Mouse (Mus musculus): ENCODE data around the gene 1700025C18Rik. TPM values are rescaled to one million over a fixed set of nuclear protein-coding genes. Genes with fewer than 3 reads are reported as not detected.

1700025C18Rik gene
- total and polyA plus RNA-seq, 3 experiments = not detected

- H3K27me3 ChIP-seq (ENCODE audit: control insufficient read depth in 1 of 2, insufficient read depth in 2 of 2, low read length in 2 of 2) = no peaks in the 10 kb centered on the region
- no peaks in the 10 kb centered on the region for H3K9me3 ChIP-seq (replicated peaks; ENCODE audit: insufficient read depth, low read length)
- H3K4me3 ChIP-seq (ENCODE audit: control insufficient read depth in 1 of 2, insufficient read depth in 1 of 2, low read depth in 2 of 2, low read length in 2 of 2) = no peak overlapping the region
- H3K27ac ChIP-seq (ENCODE audit: control insufficient read depth, low read depth, low read length) = no peak overlapping the region
- H3K9ac ChIP-seq (ENCODE audit: control insufficient read depth, low read depth, low read length, poor library complexity, severe bottlenecking) = no peak overlapping the region
- H3K4me1 ChIP-seq (ENCODE audit: control insufficient read depth in 1 of 2, insufficient read depth in 2 of 2, low read length in 2 of 2) = no peaks in the 10 kb centered on the region
- H3K79me2 ChIP-seq (ENCODE audit: control insufficient read depth, insufficient read depth, low read length, poor library complexity) = no peaks in the 10 kb centered on the region
- H3K36me3 ChIP-seq (ENCODE audit: control insufficient read depth in 1 of 2, insufficient read depth in 2 of 2, low read length in 2 of 2) = no peaks in the 10 kb centered on the region
- TF ChIP-seq CTCF (IDR thresholded peaks at IDR 0.05 in 2 of 3, conservative IDR thresholded peaks at IDR 0.05 in 1 of 3; ENCODE audit: control insufficient read depth in 1 of 3, insufficient read depth in 1 of 3, low read depth in 2 of 3, low read length in 3 of 3, poor library complexity in 1 of 3, severe bottlenecking in 1 of 3) (peak in 2 of 3 experiments; percentile 35 to 47; a peak in 4 of 6 replicates), ETS1 (IDR thresholded peaks at IDR 0.05; ENCODE audit: low read depth, low read length) (no peak), USF1 (IDR thresholded peaks at IDR 0.05; ENCODE audit: low read depth, low read length) (no peak), SIN3A (IDR thresholded peaks at IDR 0.05; ENCODE audit: low read length) (no peak), MAZ (IDR thresholded peaks at IDR 0.05; ENCODE audit: low read depth, low read length) (no peak), NRF1 (IDR thresholded peaks at IDR 0.05; ENCODE audit: insufficient read depth, low read depth, low read length, poor library complexity, severe bottlenecking) (no peak), MXI1 (IDR thresholded peaks at IDR 0.05; ENCODE audit: low read depth, low read length) (no peak), TCF12 (IDR thresholded peaks at IDR 0.05; ENCODE audit: low read depth, low read length) (no peak), NELFE (IDR thresholded peaks at IDR 0.05; ENCODE audit: low read depth, low read length) (no peak), SMC3 (IDR thresholded peaks at IDR 0.05; ENCODE audit: low read depth, low read length) (peak; percentile 55), TBP (IDR thresholded peaks at IDR 0.05; ENCODE audit: low read depth, low read length) (no peak), ZC3H11A (IDR thresholded peaks at IDR 0.05; ENCODE audit: low read depth, low read length) (no peak), ELF1 (IDR thresholded peaks at IDR 0.05; ENCODE audit: low read depth, low read length) (no peak)
- no peak for DNase-seq (ENCODE audit: low read depth, low spot score)
Measured at GRCm38 (mm10) chr2:165078605-165079004, 11.9 kb downstream of the 1700025C18Rik start.

- no peak for TF ChIP-seq EP300 (IDR thresholded peaks at IDR 0.05; ENCODE audit: low read depth in 1 of 2, low read length in 2 of 2)
- no peak for TF ChIP-seq CTCF (IDR thresholded peaks at IDR 0.05 in 2 of 3, conservative IDR thresholded peaks at IDR 0.05 in 1 of 3; ENCODE audit: control insufficient read depth in 1 of 3, insufficient read depth in 1 of 3, low read depth in 2 of 3, low read length in 3 of 3, poor library complexity in 1 of 3, severe bottlenecking in 1 of 3)
- no peak for TF ChIP-seq GATA1 (IDR thresholded peaks at IDR 0.05; ENCODE audit: low read depth, low read length)
- no peak for TF ChIP-seq MYC (IDR thresholded peaks at IDR 0.05; ENCODE audit: low read depth, low read length)
- TF ChIP-seq RCOR1 (IDR thresholded peaks at IDR 0.05; ENCODE audit: low read depth, low read length) = no peak
- no peak for TF ChIP-seq USF2 (IDR thresholded peaks at IDR 0.05; ENCODE audit: borderline replicate concordance in 1 of 2, insufficient read depth in 1 of 2, low read depth in 1 of 2, low read length in 2 of 2)
- TF ChIP-seq BHLHE40 (IDR thresholded peaks at IDR 0.05; ENCODE audit: borderline replicate concordance, low read depth, low read length) = no peak
- TF ChIP-seq GABPA (IDR thresholded peaks at IDR 0.05; ENCODE audit: low read depth, low read length) = no peak
- no peak for TF ChIP-seq MYB (IDR thresholded peaks at IDR 0.05; ENCODE audit: low read depth, low read length)
- TF ChIP-seq SIN3A (IDR thresholded peaks at IDR 0.05; ENCODE audit: low read length) = no peak
- TF ChIP-seq MAX (IDR thresholded peaks at IDR 0.05; ENCODE audit: low read length) = no peak
- no peak for DNase-seq (ENCODE audit: low read depth, low spot score)
- Histone ChIP-seq H3K27me3 (ENCODE audit: control insufficient read depth in 1 of 2, insufficient read depth in 2 of 2, low read length in 2 of 2) (no peaks in the 10 kb centered on the region), H3K79me2 (ENCODE audit: control insufficient read depth, insufficient read depth, low read length, poor library complexity) (no peaks in the 10 kb centered on the region), H3K9me3 (replicated peaks; ENCODE audit: insufficient read depth, low read length) (no peaks in the 10 kb centered on the region), H3K36me3 (ENCODE audit: control insufficient read depth in 1 of 2, insufficient read depth in 2 of 2, low read length in 2 of 2) (no peaks in the 10 kb centered on the region), H3K4me1 (ENCODE audit: control insufficient read depth in 1 of 2, insufficient read depth in 2 of 2, low read length in 2 of 2) (no peaks in the 10 kb centered on the region), H3K27ac (ENCODE audit: control insufficient read depth, low read depth, low read length) (no peak overlapping the region), H3K4me3 (ENCODE audit: control insufficient read depth in 1 of 2, insufficient read depth in 1 of 2, low read depth in 2 of 2, low read length in 2 of 2) (no peak overlapping the region), H3K9ac (ENCODE audit: control insufficient read depth, low read depth, low read length, poor library complexity, severe bottlenecking) (no peak overlapping the region)
Measured at GRCm38 (mm10) chr2:165078045-165078444, 12.5 kb downstream of the 1700025C18Rik start.

Measured in MEL (cell line).